Mouse (Mus musculus): ENCODE data around the gene Plscr2. TPM values are rescaled to one million over a fixed set of nuclear protein-coding genes. Genes with fewer than 3 reads are reported as not detected.
A peak's percentile ranks its signal among the peaks of the same experiment; 100 is the strongest.

Plscr2 gene
- polyA plus RNA-seq (2011; ENCODE audit: insufficient read depth, insufficient read length, low replicate concordance, missing spikeins): 4.5 TPM in 1 of 2 replicates, not detected in the other

DNA sequence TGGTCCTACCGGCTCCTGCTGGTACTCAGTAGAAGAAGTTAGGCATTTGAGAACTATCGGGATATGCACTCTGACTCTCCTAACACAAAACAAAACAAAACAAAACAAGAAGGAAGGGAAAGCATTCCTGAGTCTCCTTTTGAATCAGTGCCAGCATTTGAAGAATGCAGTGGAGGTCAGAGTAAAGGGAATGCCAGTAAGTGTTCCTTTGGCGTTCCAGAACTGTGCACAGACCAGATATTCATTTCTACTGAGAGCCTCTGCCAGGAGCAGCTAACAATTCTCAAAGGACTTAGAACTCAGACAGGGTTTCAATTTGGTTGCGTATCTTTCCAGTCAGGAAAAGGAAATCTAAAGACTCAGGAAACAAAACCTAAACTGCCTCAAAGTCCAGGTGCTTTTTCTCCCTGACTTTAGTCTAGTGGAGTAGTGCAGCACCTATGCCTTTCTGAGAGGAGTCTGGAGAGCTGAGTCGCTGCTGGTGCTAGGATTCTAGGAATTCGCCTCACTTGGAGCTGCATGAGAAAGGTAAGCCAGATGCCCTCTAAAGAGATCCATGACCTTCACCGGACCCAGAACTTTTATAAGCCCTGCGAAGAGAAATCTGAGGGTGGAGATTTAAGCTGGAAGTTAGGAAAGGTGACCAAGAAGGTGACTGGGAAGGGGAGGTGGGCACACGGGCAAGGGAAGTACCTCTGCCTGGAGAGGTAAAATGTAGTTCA, at the start of gene Plscr2:
Plscr2 (plus strand) TSS at position 117 of the 722 bp plus-strand sequence.
- Histone ChIP-seq H3K4me3 (replicated peaks; ENCODE audit: control insufficient read depth, low read depth, low read length) (no peak within 1 kb of the TSS), H3K27ac (ENCODE audit: control insufficient read depth, insufficient read depth, low read depth, low read length, poor library complexity) (peak within 1 kb of the TSS; percentile 26), H3K4me1 (ENCODE audit: control insufficient read depth, insufficient read depth, low read length) (no peaks in the 10 kb centered on the region; the same call in 1 of the 2 replicates)
- no peak for TF ChIP-seq POLR2A (IDR thresholded peaks at IDR 0.05; ENCODE audit: borderline replicate concordance, control insufficient read depth, low read depth, low read length)
- no peak for TF ChIP-seq CTCF (IDR thresholded peaks at IDR 0.05; ENCODE audit: control insufficient read depth, insufficient read depth, low read length)
- WGBS: 79% methylated on average over 9 of the region's 9 CpGs

DNA sequence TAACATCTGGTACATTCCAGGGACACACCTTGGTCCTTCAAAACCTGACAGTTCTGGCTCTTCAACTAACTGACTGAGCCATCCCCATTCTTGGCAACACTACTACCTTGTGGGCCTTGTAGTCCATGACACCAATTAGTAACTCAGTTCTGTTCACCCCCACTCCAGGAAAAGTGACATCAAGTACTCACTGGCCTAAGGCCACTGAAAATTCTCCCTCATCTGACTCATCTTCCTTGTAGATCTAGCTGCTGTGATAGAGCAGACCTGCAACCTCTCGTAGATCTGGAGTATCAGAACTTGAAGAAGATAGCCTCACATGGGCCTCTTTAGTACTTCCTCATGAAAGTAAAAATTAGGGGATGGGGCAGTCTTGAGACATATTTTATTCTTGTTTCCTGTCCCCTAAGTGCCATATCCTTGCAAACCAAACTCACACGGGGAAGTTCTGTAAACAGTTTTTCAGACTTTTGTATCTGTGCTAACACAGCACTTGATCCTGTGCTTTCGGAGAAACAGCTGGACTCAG, 49.2 kb upstream of the Plscr2 start:
- Histone ChIP-seq H3K27ac (ENCODE audit: control insufficient read depth, insufficient read depth, low read depth, low read length, poor library complexity) (no peak overlapping the region), H3K4me1 (ENCODE audit: control insufficient read depth, insufficient read depth, low read length) (peaks cover 6% of the 10 kb centered on the region; the same call in 1 of the 2 replicates), H3K4me3 (replicated peaks; ENCODE audit: control insufficient read depth, low read depth, low read length) (no peak overlapping the region)
- TF ChIP-seq POLR2A (IDR thresholded peaks at IDR 0.05; ENCODE audit: borderline replicate concordance, control insufficient read depth, low read depth, low read length): no peak
- no peak for TF ChIP-seq CTCF (IDR thresholded peaks at IDR 0.05; ENCODE audit: control insufficient read depth, insufficient read depth, low read length)
- 19% methylated on average over 3 of the region's 3 CpGs for WGBS

- TF ChIP-seq POLR2A (IDR thresholded peaks at IDR 0.05; ENCODE audit: borderline replicate concordance, control insufficient read depth, low read depth, low read length): no peak
- no peak for TF ChIP-seq CTCF (IDR thresholded peaks at IDR 0.05; ENCODE audit: control insufficient read depth, insufficient read depth, low read length)
- WGBS: 38% methylated on average over 3 of the region's 3 CpGs
- Histone ChIP-seq H3K4me3 (replicated peaks; ENCODE audit: control insufficient read depth, low read depth, low read length) (no peak overlapping the region), H3K4me1 (ENCODE audit: control insufficient read depth, insufficient read depth, low read length) (peaks cover 5% of the 10 kb centered on the region; the same call in 1 of the 2 replicates), H3K27ac (ENCODE audit: control insufficient read depth, insufficient read depth, low read depth, low read length, poor library complexity) (no peak overlapping the region)
Measured at GRCm38 (mm10) chr9:92226795-92227194, 48.6 kb upstream of the Plscr2 start.

GRCm38 (mm10) chr9:92228867-92229832, 46.3 kb upstream of the Plscr2 start:
- WGBS: 64% methylated on average over 16 of the region's 16 CpGs
- Histone ChIP-seq H3K4me1 (ENCODE audit: control insufficient read depth, insufficient read depth, low read length) (peaks cover 5% of the 10 kb centered on the region; the same call in 1 of the 2 replicates), H3K4me3 (replicated peaks; ENCODE audit: control insufficient read depth, low read depth, low read length) (no peak overlapping the region), H3K27ac (ENCODE audit: control insufficient read depth, insufficient read depth, low read depth, low read length, poor library complexity) (no peak overlapping the region)
- TF ChIP-seq CTCF (IDR thresholded peaks at IDR 0.05; ENCODE audit: control insufficient read depth, insufficient read depth, low read length) (no peak), POLR2A (IDR thresholded peaks at IDR 0.05; ENCODE audit: borderline replicate concordance, control insufficient read depth, low read depth, low read length) (no peak)

DNA sequence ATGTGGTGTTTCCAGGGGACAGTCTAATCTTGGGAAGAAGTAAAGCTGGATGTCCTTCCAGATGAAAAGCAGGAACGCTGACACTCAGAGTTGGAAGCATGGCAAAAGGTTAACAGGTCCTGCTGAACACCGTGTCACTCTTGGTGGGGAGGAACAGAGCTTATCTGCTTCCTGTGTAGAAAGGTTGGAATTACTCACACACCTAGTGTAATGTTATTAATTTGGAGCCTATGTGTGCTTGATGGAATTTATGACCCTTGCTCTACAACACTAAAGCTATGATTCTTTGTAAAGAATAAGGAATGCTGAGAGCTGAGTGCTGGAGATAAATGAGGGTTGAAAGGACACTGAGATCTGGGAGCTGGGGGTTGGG, 45.6 kb upstream of the Plscr2 start:
- Histone ChIP-seq H3K4me1 (ENCODE audit: control insufficient read depth, insufficient read depth, low read length) (peaks cover 5% of the 10 kb centered on the region; the same call in 1 of the 2 replicates), H3K4me3 (replicated peaks; ENCODE audit: control insufficient read depth, low read depth, low read length) (no peak overlapping the region), H3K27ac (ENCODE audit: control insufficient read depth, insufficient read depth, low read depth, low read length, poor library complexity) (no peak overlapping the region)
- 49% methylated on average over 2 of the region's 2 CpGs for WGBS
- TF ChIP-seq CTCF (IDR thresholded peaks at IDR 0.05; ENCODE audit: control insufficient read depth, insufficient read depth, low read length) (no peak), POLR2A (IDR thresholded peaks at IDR 0.05; ENCODE audit: borderline replicate concordance, control insufficient read depth, low read depth, low read length) (no peak)

GRCm38 (mm10) chr9:92234901-92235458, 40.4 kb upstream of the Plscr2 start:
- TF ChIP-seq POLR2A (IDR thresholded peaks at IDR 0.05; ENCODE audit: borderline replicate concordance, control insufficient read depth, low read depth, low read length) (no peak), CTCF (IDR thresholded peaks at IDR 0.05; ENCODE audit: control insufficient read depth, insufficient read depth, low read length) (no peak)
- Histone ChIP-seq H3K27ac (ENCODE audit: control insufficient read depth, insufficient read depth, low read depth, low read length, poor library complexity) (no peak overlapping the region), H3K4me1 (ENCODE audit: control insufficient read depth, insufficient read depth, low read length) (no peaks in the 10 kb centered on the region), H3K4me3 (replicated peaks; ENCODE audit: control insufficient read depth, low read depth, low read length) (no peak overlapping the region)
- WGBS: 86% methylated on average over 11 of the region's 11 CpGs

DNA sequence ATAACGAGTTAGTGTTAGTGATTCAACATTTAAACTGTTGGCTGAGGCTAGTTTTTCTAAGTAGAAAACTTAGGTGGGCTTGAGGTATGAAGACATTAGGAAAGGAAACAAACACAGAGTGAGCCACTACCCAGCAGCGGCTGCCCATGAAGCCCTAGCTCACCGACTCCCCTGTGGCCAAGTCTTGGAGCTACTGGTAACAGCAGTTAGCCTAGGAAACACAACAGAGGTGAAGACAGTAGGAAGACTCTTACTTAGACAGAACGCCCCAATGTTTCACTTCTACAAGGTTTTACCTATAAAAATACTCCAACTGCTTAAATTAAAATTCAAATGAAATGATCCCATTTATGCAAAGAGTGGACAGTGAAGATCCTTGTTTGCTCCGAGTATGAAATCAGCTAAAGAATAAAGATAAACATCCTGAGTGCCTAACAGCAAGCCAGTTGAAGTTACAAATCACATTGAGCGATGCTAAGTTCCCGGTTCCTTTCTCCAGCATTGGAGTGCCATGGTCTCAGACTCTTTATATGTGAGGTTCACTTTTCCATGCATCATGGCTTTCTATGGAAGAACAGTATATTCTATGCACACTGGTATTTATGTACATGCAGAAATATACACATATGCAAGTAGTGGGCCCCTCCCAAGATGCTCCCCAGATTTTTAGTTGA, 26.5 kb upstream of the Plscr2 start:
- H3K27ac ChIP-seq (ENCODE audit: control insufficient read depth, insufficient read depth, low read depth, low read length, poor library complexity): no peak overlapping the region
- TF ChIP-seq POLR2A (IDR thresholded peaks at IDR 0.05; ENCODE audit: borderline replicate concordance, control insufficient read depth, low read depth, low read length): no peak
- TF ChIP-seq CTCF (IDR thresholded peaks at IDR 0.05; ENCODE audit: control insufficient read depth, insufficient read depth, low read length): no peak
- H3K4me3 ChIP-seq (replicated peaks; ENCODE audit: control insufficient read depth, low read depth, low read length): no peak overlapping the region
- H3K4me1 ChIP-seq (ENCODE audit: control insufficient read depth, insufficient read depth, low read length): no peaks in the 10 kb centered on the region; the same call in 1 of the 2 replicates
- WGBS: 66% methylated on average over 7 of the region's 7 CpGs
